Mouse (Mus musculus): Measurements from ENCODE around the gene Scfd2.

DNA sequence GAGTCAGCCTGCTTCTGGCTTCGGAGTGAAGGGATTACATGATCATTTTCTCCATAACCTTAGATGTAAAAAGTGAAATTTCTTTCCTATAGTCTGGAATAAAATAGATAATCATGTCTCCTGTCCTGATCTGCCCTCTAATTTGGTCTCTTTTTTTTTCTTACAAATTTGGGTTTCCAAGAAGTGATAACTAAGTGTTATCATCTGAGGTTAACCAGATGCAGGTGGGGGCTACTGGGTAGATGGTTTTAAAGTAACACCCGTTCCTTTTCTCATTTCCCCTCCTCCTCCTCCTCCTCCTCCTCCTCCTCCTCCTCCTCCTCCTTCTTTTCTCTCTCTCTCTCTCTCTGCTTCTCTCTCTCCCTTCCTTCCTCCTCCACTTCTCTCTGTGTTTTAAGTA lies 338.6 kb downstream of the Scfd2 start:
- TF ChIP-seq POLR2A (IDR thresholded peaks at IDR 0.05; ENCODE audit: control insufficient read depth, low read depth, low read length) = no peak
- TF ChIP-seq CTCF (IDR thresholded peaks at IDR 0.05; ENCODE audit: control insufficient read depth, insufficient read depth, insufficient replicate concordance, low read depth, low read length) = no peak

Measured in testis, adult 2 months (tissue).